Mouse (Mus musculus): ENCODE data around the gene Adgrf5. TPM values are rescaled to one million over a fixed set of nuclear protein-coding genes. Genes with fewer than 3 reads are reported as not detected.
A peak's percentile ranks its signal among the peaks of the same experiment; 100 is the strongest.

The Adgrf5 gene
- polyA plus RNA-seq, 1 experiment from 2014 or later, result 18.8 TPM

GRCm38 (mm10) chr17:43451216-43451615, 91.0 kb downstream of the Adgrf5 start:
- H3K4me1 ChIP-seq (ENCODE audit: insufficient read depth), result no peaks in the 10 kb centered on the region
- DNase-seq (no peak), ATAC-seq (ENCODE audit: insufficient read depth) (no peak)
- 50% methylated on average over 1 of the region's 1 CpGs for WGBS
- H3K4me2 ChIP-seq, result no peak overlapping the region
- TF ChIP-seq CTCF (IDR thresholded peaks at IDR 0.05; ENCODE audit: low read depth), result no peak
- no peak overlapping the region for H3K4me3 ChIP-seq (ENCODE audit: low read depth, low read length)
- H3K27ac ChIP-seq (ENCODE audit: low read depth), result no peak overlapping the region
- no peaks in the 10 kb centered on the region for H3K9me3 ChIP-seq (ENCODE audit: low read depth, low read length)
- H3K9ac ChIP-seq, result no peak overlapping the region
- H3K27me3 ChIP-seq (ENCODE audit: insufficient read depth, low read length), result no peaks in the 10 kb centered on the region
- H3K36me3 ChIP-seq (ENCODE audit: insufficient read depth), result no peaks in the 10 kb centered on the region

- ATAC-seq (ENCODE audit: insufficient read depth) (peak; percentile 44; the same call in 1 of the 2 replicates), DNase-seq (peak; percentile 94)
- Histone ChIP-seq H3K9ac (no peak overlapping the region), H3K36me3 (ENCODE audit: insufficient read depth) (no peaks in the 10 kb centered on the region), H3K4me3 (ENCODE audit: low read depth, low read length) (no peak overlapping the region), H3K27me3 (ENCODE audit: insufficient read depth, low read length) (no peaks in the 10 kb centered on the region), H3K4me2 (no peak overlapping the region), H3K9me3 (ENCODE audit: low read depth, low read length) (no peaks in the 10 kb centered on the region), H3K4me1 (ENCODE audit: insufficient read depth) (no peaks in the 10 kb centered on the region), H3K27ac (ENCODE audit: low read depth) (no peak overlapping the region)
- 13% methylated on average over 9 of the region's 9 CpGs for WGBS
- peak; percentile 80 for TF ChIP-seq CTCF (IDR thresholded peaks at IDR 0.05; ENCODE audit: low read depth)
Measured at GRCm38 (mm10) chr17:43458598-43458997, 98.3 kb downstream of the Adgrf5 start.

GRCm38 (mm10) chr17:43459737-43460230, 99.5 kb downstream of the Adgrf5 start:
- Histone ChIP-seq H3K4me2 (no peak overlapping the region), H3K36me3 (ENCODE audit: insufficient read depth) (no peaks in the 10 kb centered on the region), H3K9ac (no peak overlapping the region), H3K27ac (ENCODE audit: low read depth) (no peak overlapping the region), H3K4me1 (ENCODE audit: insufficient read depth) (no peaks in the 10 kb centered on the region), H3K4me3 (ENCODE audit: low read depth, low read length) (no peak overlapping the region), H3K9me3 (ENCODE audit: low read depth, low read length) (no peaks in the 10 kb centered on the region), H3K27me3 (ENCODE audit: insufficient read depth, low read length) (no peaks in the 10 kb centered on the region)
- 55% methylated on average over 12 of the region's 12 CpGs for WGBS
- DNase-seq, result no peak
- TF ChIP-seq CTCF (IDR thresholded peaks at IDR 0.05; ENCODE audit: low read depth), result no peak
- ATAC-seq (ENCODE audit: insufficient read depth), result peak; percentile 8; the same call in 1 of the 2 replicates

GRCm38 (mm10) chr17:43460245-43461181, 100.3 kb downstream of the Adgrf5 start:
- Histone ChIP-seq H3K27me3 (ENCODE audit: insufficient read depth, low read length) (no peaks in the 10 kb centered on the region), H3K27ac (ENCODE audit: low read depth) (no peak overlapping the region), H3K4me2 (peak overlapping the region; percentile 25), H3K4me1 (ENCODE audit: insufficient read depth) (no peaks in the 10 kb centered on the region), H3K4me3 (ENCODE audit: low read depth, low read length) (no peak overlapping the region), H3K9me3 (ENCODE audit: low read depth, low read length) (no peaks in the 10 kb centered on the region), H3K9ac (no peak overlapping the region), H3K36me3 (ENCODE audit: insufficient read depth) (no peaks in the 10 kb centered on the region)
- TF ChIP-seq CTCF (IDR thresholded peaks at IDR 0.05; ENCODE audit: low read depth), result peak; percentile 98
- peak; percentile 96 for DNase-seq
- WGBS, result 30% methylated on average over 19 of the region's 19 CpGs
- ATAC-seq (ENCODE audit: insufficient read depth), result peak; percentile 94

GRCm38 (mm10) chr17:43470039-43470438, 109.8 kb downstream of the Adgrf5 start:
- Histone ChIP-seq H3K4me2 (no peak overlapping the region), H3K27me3 (ENCODE audit: insufficient read depth, low read length) (no peaks in the 10 kb centered on the region), H3K4me3 (ENCODE audit: low read depth, low read length) (no peak overlapping the region), H3K36me3 (ENCODE audit: insufficient read depth) (no peaks in the 10 kb centered on the region), H3K27ac (ENCODE audit: low read depth) (no peak overlapping the region), H3K9ac (no peak overlapping the region), H3K9me3 (ENCODE audit: low read depth, low read length) (no peaks in the 10 kb centered on the region), H3K4me1 (ENCODE audit: insufficient read depth) (no peaks in the 10 kb centered on the region)
- ATAC-seq (ENCODE audit: insufficient read depth), result peak; percentile 56; the same call in 1 of the 2 replicates
- peak; percentile 49 for DNase-seq
- 8% methylated on average over 3 of the region's 3 CpGs for WGBS
- no peak for TF ChIP-seq CTCF (IDR thresholded peaks at IDR 0.05; ENCODE audit: low read depth)

GRCm38 (mm10) chr17:43472558-43472957, 112.3 kb downstream of the Adgrf5 start:
- TF ChIP-seq CTCF (IDR thresholded peaks at IDR 0.05; ENCODE audit: low read depth), result no peak
- no peak overlapping the region for H3K4me2 ChIP-seq
- no peaks in the 10 kb centered on the region for H3K36me3 ChIP-seq (ENCODE audit: insufficient read depth)
- ATAC-seq (ENCODE audit: insufficient read depth) (no peak), DNase-seq (no peak)
- no peak overlapping the region for H3K27ac ChIP-seq (ENCODE audit: low read depth)
- no peaks in the 10 kb centered on the region for H3K27me3 ChIP-seq (ENCODE audit: insufficient read depth, low read length)
- H3K9me3 ChIP-seq (ENCODE audit: low read depth, low read length), result no peaks in the 10 kb centered on the region
- H3K4me3 ChIP-seq (ENCODE audit: low read depth, low read length), result no peak overlapping the region
- no peaks in the 10 kb centered on the region for H3K4me1 ChIP-seq (ENCODE audit: insufficient read depth)
- H3K9ac ChIP-seq, result no peak overlapping the region
- WGBS, result 84% methylated on average over 4 of the region's 4 CpGs

- TF ChIP-seq CTCF (IDR thresholded peaks at IDR 0.05; ENCODE audit: low read depth), result no peak
- WGBS, result 90% methylated on average over 16 of the region's 16 CpGs
- H3K9ac ChIP-seq, result no peak overlapping the region
- H3K4me2 ChIP-seq, result no peak overlapping the region
- no peaks in the 10 kb centered on the region for H3K36me3 ChIP-seq (ENCODE audit: insufficient read depth)
- no peak overlapping the region for H3K27ac ChIP-seq (ENCODE audit: low read depth)
- H3K27me3 ChIP-seq (ENCODE audit: insufficient read depth, low read length), result no peaks in the 10 kb centered on the region
- H3K9me3 ChIP-seq (ENCODE audit: low read depth, low read length), result no peaks in the 10 kb centered on the region
- DNase-seq, result no peak
- ATAC-seq (ENCODE audit: insufficient read depth), result no peak
- H3K4me3 ChIP-seq (ENCODE audit: low read depth, low read length), result no peak overlapping the region
- H3K4me1 ChIP-seq (ENCODE audit: insufficient read depth), result no peaks in the 10 kb centered on the region
Measured at GRCm38 (mm10) chr17:43474775-43475174, 114.5 kb downstream of the Adgrf5 start.

Measured in lung, embryonic 14.5 days (tissue).